Mouse (Mus musculus) cerebellum, adult 2 months (tissue): ENCODE measurements around the gene Tnp2. TPM values are rescaled to one million over a fixed set of nuclear protein-coding genes. Genes with fewer than 3 reads are reported as not detected.

Experiments
- DNase-seq, 2 experiments: peaks; one replicate each; pipeline ENCODE4 v3.0.0; 2021
- H3K27ac ChIP-seq: fragments of 200-500 bp; 2 replicates; pipeline ENCODE4 v1.5.1; 2012; ENCODE audit warnings: low read length, control low read depth, inconsistent platforms; ENCODE audit not compliant: insufficient read depth
- H3K27me3 ChIP-seq: fragments of 200-500 bp; 2 replicates; pipeline ENCODE4 v1.6.1; 2012; ENCODE audit warnings: inconsistent platforms, mild to moderate bottlenecking, low read length, moderate library complexity; ENCODE audit not compliant: control insufficient read depth, insufficient read depth
- H3K4me1 ChIP-seq: fragments of 200-500 bp; 2 replicates; pipeline ENCODE4 v1.6.1; 2011; ENCODE audit warnings: low read length; ENCODE audit not compliant: control insufficient read depth, insufficient read depth
- H3K4me3 ChIP-seq: fragments of 200-500 bp; replicated peaks from 2 replicates; pipeline ENCODE3; 2011; ENCODE audit warnings: mild to moderate bottlenecking, low read depth, low read length, control low read depth; ENCODE audit not compliant: insufficient read depth
- CTCF ChIP-seq: fragments of 200-500 bp; IDR thresholded peaks from 2 replicates; pipeline ENCODE4 v1.5.1; 2011; ENCODE audit warnings: low read depth, mild to moderate bottlenecking, control low read depth, low read length, moderate library complexity, borderline replicate concordance; ENCODE audit not compliant: insufficient read depth
- POLR2A ChIP-seq: fragments of 200-500 bp; IDR thresholded peaks from 2 replicates; pipeline ENCODE4 v1.6.1; 2011; ENCODE audit warnings: low read length, control low read depth, borderline replicate concordance; ENCODE audit not compliant: insufficient read depth
- WGBS: fragments of 180-500 bp; shearing (Covaris S2); methylation state at CpG from one replicate; pipeline ENCODE4 v1.1.7; 2018; 5-methylcytosine and 5-hydroxymethylcytosine counted together
- polyA plus RNA-seq: library from polyadenylated mRNA; depleted of rRNA; stranded (reverse); fragments of >200 nt; gene quantifications from 2 replicates; pipeline ENCODE4 v1.2.3, GENCODE M21; 2012

The Tnp2 gene
- polyA plus RNA-seq, 1 experiment, result not detected

- H3K27me3 ChIP-seq, result no peaks in the 10 kb centered on the region
- TF ChIP-seq POLR2A (no peak), CTCF (peak; percentile 94)
- peak overlapping the region; percentile 92 for H3K4me3 ChIP-seq
- 2% methylated on average over 9 of the region's 9 CpGs for WGBS
- no peaks in the 10 kb centered on the region for H3K4me1 ChIP-seq
- DNase-seq, result peak; percentile 85 to 86
- H3K27ac ChIP-seq, result no peak overlapping the region
These were observed 2.2 kb downstream of the Tnp2 start for GRCm38 (mm10) chr16:10786288-10786687.

- DNase-seq, result peak; percentile 75 to 77
- Histone ChIP-seq H3K4me1 (no peaks in the 10 kb centered on the region), H3K4me3 (peak within 1 kb of the TSS; percentile 92), H3K27ac (peak within 1 kb of the TSS; percentile 76), H3K27me3 (no peaks in the 10 kb centered on the region)
- WGBS, result under 1% methylated on average over 59 of the region's 59 CpGs
- TF ChIP-seq POLR2A, result peak; percentile 38; the same call in 1 of the 2 replicates
- TF ChIP-seq CTCF, result no peak
These were observed 2.9 kb downstream of the Tnp2 start, which contains the start of gene Socs1 for GRCm38 (mm10) chr16:10785371-10786231. Gene Socs1 (minus strand): TSS chr16:10785536.

- 2% methylated on average over 46 of the region's 55 CpGs for WGBS
- Histone ChIP-seq H3K4me1 (no peaks in the 10 kb centered on the region), H3K27ac (peak overlapping the region; percentile 76; the same call in 1 of the 2 replicates), H3K4me3 (peak overlapping the region; percentile 92), H3K27me3 (no peaks in the 10 kb centered on the region)
- peak; percentile 79 to 90 for DNase-seq
- TF ChIP-seq POLR2A, result no peak
- TF ChIP-seq CTCF, result peak; percentile 65
These were observed 3.6 kb downstream of the Tnp2 start for GRCm38 (mm10) chr16:10784793-10785370.

GRCm38 (mm10) chr16:10783883-10784792, 4.3 kb downstream of the Tnp2 start:
- peak; percentile 40 to 45 for DNase-seq
- no peaks in the 10 kb centered on the region for H3K27me3 ChIP-seq
- 4% methylated on average over 81 of the region's 81 CpGs for WGBS
- H3K4me1 ChIP-seq, result no peaks in the 10 kb centered on the region
- H3K27ac ChIP-seq, result no peak overlapping the region
- no peak for TF ChIP-seq CTCF
- no peak for TF ChIP-seq POLR2A
- H3K4me3 ChIP-seq, result peak overlapping the region; percentile 92

- Histone ChIP-seq H3K27ac (no peak overlapping the region), H3K4me1 (no peaks in the 10 kb centered on the region), H3K27me3 (no peaks in the 10 kb centered on the region), H3K4me3 (no peak overlapping the region)
- TF ChIP-seq CTCF, result no peak
- 89% methylated on average over 8 of the region's 8 CpGs for WGBS
- DNase-seq, result no peak
These were observed 5.0 kb downstream of the Tnp2 start for GRCm38 (mm10) chr16:10783451-10783850.

- 70% methylated on average over 1 of the region's 1 CpGs for WGBS
- DNase-seq, result no peak
- TF ChIP-seq CTCF, result no peak
- TF ChIP-seq POLR2A, result no peak
- no peak overlapping the region for H3K27ac ChIP-seq
- H3K4me1 ChIP-seq, result no peaks in the 10 kb centered on the region
- H3K27me3 ChIP-seq, result no peaks in the 10 kb centered on the region
- no peak overlapping the region for H3K4me3 ChIP-seq
These were observed 5.4 kb downstream of the Tnp2 start for GRCm38 (mm10) chr16:10783152-10783434.

GRCm38 (mm10) chr16:10782377-10783151, 5.9 kb downstream of the Tnp2 start:
- no peaks in the 10 kb centered on the region for H3K4me1 ChIP-seq
- TF ChIP-seq CTCF, result no peak
- TF ChIP-seq POLR2A, result no peak
- WGBS, result 67% methylated on average over 6 of the region's 6 CpGs
- H3K4me3 ChIP-seq, result no peak overlapping the region
- no peaks in the 10 kb centered on the region for H3K27me3 ChIP-seq
- no peak for DNase-seq
- H3K27ac ChIP-seq, result no peak overlapping the region
